Mouse (Mus musculus): ENCODE data around the gene Tent5c.
"Not testable (repeated sequence)": the region's sequence is repeated elsewhere in the genome, so short reads cannot be mapped to it uniquely, and the experiment has no call there.

The Tent5c gene

DNA sequence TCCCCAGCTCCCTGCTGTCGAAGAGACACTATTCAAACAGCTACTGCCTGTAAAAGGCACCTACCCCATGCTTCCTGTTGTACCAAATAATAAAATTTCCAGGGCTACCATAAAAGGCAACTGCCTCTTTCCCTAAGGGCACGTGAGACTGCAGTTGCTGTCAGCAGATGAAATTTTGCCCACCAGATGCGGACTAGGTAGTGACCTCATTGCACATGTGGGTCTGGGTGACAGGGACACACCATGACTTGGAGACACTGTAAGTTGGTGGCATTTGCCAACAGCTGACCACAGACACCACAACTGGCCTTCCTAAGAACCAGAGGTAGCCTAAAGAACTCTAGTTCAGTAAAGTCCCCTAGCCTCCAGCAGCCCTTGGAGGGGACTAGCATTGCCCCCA is 50.0 kb downstream of the Tent5c start:
- no peak for DNase-seq (ENCODE audit: low spot score)

DNA sequence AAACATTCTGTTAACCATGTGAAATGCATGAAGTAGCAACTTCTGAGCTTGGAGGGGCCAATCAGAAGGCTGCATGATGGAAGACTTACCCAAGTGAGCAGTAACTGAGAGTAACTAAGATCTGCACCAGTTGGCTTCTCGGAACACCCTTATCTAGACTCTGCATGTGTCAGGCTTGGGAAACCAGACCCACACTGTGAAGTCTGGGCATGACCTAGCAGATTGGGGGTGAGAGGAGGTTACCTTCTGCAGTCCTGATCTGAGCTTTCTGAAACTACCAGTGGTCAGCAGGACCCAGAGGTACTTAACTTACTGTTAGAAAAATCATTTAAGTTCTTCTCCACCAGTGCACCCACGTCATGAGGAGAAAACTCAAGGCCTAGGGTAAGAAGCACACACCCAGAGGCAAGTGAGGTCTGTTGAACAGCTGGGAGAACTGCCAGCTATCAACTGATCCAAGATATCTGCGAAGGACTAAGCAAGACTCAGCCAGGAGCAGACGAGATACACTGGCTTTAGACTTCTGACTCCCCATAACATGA is 50.6 kb downstream of the Tent5c start:
- DNase-seq (ENCODE audit: low spot score), result no peak

DNA sequence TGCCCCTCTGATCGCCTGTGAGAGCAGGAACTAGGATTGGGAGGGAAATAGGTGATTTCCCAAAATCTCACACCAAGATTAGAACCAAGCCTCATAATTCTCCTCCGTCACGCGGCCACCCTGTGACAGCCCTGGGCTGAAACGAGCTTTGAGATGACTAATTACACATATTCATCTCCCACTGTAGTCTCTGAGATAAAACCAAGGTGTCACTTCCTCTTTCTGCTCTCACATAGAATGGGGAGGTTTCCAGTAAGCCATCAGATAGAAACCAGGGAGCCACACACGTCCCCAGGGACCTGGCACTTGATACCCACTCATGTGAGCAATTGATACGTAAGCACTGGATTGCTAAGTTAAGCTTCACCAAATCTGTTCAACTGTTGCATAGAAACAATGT is 52.4 kb downstream of the Tent5c start:
- no peak for DNase-seq (ENCODE audit: low spot score)

DNA sequence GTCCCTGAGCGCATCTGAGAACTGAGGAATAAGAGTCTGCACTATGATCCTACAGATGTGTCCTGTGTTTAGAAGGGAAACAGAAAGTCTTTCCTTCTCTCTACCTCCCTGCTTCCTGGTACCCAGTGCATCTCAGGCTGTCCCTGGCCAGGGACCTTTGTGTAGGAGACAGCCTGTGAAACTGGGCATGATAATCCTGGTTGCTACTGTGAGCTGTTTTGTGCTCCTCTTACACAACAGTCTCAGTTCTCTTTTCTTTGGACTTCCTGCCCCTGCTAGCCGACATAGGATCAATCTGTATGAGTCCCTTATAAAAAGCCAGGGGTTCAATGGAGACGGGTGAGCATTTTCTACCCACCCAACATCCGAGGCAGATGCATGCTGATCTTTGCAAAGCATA is 57.4 kb downstream of the Tent5c start:
- DNase-seq (ENCODE audit: low spot score), result no peak

DNA sequence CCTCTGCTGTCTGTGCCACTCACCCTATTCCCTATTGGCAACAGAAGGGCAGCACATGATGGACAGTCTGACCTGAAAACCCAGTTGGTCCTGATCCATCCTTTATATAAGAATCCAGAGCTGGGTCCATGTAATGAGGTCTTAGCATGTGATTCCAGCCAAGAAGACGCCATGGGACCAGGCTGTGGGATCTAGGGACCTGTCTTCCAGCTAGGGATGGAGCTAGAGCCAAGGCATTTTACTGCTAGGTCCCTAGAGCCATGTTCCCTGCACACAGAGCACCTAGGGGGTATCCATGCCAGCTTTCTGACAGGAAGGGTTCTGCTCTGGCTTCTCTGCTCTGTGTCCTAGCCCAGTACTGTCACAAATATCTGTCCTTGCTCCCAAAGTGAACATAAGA is 58.4 kb downstream of the Tent5c start:
- no peak for DNase-seq (ENCODE audit: low spot score)

DNA sequence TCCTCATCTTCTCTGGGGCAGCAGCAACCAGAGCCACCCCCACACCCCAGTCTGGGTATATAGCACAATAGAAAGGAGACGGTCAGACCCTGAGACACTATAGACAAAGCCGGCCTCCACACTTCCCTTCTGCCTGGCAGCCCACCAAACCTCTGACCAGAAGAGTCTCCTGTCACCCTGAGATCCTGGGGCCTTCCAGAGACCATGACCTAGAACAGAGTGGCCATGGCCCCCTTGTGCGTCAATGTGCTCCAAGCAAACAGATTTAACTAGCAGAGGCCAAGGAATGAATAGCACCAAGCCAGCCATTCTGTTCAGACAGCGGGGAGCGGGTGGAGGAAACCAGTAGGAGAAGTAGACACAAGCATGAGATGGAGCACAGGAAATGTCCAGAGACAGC is 59.0 kb downstream of the Tent5c start:
- peak; percentile 73 for DNase-seq (ENCODE audit: low spot score)

DNA sequence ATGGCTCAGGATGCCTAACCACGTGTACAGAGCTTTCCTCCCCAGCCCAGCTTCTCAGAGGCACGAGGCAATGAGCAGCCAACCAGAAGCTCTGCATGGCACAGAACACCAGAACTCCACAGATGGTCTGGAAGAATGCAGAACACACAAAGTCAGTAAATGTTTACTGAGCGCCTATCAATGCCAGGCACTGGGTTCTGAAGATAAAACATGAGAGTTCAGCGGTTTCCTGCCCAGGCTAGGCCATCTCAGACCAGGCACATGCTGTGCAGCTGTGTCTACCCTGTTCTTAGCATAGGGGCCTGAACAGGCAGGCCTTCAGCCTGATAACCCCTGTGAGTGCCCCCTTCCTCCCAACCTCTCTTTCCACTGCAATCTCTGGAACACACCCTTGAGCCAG is 59.5 kb downstream of the Tent5c start:
- no peak for DNase-seq (ENCODE audit: low spot score)

DNA sequence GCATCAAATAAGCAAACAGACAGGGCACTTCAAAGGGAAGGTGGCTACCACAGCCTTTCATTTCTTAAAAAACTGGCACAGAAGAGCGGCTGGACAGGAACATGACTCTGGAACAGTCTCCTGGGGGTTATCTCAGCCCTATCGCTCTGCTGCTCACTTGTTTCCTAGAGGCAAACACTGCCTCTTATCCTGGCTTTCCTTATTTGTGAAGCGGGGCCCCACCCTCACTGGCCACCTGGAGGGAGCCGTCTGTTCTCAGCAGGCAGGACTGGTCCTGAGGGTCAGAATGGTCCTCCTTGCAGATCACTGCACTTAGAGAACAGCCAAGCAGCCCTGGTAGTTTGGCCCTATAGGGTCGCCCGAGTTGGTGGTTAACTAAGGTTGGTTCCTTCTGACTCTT is 61.6 kb downstream of the Tent5c start:
- no peak for DNase-seq (ENCODE audit: low spot score)

DNA sequence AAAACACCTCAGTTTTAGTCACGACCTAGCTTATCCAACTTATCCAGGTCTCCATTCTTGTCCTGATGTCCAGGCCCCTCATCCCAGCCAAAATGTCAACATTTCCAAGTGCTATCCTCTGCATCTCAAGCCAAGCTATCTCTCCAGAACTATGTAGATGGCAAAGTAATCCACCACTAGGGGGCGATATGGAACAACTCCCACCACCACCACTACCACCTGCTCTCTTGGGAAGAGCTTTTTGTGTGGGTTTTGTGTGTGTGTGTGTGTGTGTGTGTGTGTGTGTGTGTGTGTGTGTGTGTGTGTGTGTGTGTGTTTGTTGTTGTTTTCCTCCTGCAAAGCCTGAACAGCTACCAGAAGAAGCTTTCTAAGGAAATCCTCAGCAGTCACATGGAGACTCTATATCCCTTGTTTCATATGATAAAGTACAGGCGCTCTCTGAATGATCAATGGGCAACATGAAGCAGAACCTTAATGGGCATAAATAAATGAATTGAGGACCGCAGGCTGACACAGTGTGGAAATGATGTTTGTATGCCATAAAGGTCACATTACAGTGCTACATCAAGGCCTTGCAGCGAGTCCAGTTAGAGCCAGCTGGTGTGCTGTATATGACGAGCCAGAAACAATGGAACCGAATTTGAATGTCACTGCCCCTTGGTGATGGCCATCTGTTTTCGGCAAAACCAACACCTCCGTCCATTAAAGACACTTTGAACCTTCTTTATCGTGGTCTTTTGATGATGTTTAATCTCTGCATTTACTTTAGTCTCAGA is 66.5 kb downstream of the Tent5c start:
- peak; percentile 67 for DNase-seq (ENCODE audit: low spot score)

DNA sequence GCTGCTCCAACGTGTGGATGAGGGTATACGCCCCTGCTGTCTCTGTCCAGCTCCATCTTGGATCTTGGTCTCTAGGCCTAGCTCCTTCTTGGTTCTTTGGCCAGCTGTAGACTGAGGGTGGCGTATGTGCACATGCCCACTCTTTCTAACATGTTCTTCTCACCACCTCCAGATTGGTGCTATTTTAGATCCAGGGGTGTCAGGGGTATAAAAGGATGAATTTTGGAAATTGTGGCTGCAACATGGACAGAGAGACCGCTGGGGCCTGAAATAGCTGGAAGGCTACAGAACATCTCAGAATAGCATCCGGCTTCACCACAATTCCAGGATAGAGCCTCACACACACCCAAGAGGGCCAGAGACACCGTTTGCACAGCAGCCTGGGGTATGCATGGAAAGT is 67.8 kb downstream of the Tent5c start:
- DNase-seq (ENCODE audit: low spot score), result no peak

DNA sequence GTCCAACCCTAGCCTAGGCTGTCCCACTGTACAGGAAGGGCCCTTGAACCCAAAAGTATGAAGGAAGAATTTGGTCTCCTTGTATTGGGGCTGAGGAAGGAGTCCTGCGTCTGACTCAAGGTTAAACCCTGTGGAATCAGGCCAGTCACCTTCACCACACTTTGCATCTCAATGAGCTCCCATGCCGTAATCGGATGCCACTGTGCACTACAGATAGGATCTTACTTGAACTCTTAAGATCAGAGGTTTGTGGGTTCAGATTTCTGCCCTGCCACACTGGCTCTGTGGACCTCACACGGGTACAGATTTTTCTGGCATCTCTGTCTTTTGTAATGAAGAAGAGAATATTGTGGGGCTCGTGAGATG is 68.5 kb downstream of the Tent5c start:
- no peak for DNase-seq (ENCODE audit: low spot score)

DNA sequence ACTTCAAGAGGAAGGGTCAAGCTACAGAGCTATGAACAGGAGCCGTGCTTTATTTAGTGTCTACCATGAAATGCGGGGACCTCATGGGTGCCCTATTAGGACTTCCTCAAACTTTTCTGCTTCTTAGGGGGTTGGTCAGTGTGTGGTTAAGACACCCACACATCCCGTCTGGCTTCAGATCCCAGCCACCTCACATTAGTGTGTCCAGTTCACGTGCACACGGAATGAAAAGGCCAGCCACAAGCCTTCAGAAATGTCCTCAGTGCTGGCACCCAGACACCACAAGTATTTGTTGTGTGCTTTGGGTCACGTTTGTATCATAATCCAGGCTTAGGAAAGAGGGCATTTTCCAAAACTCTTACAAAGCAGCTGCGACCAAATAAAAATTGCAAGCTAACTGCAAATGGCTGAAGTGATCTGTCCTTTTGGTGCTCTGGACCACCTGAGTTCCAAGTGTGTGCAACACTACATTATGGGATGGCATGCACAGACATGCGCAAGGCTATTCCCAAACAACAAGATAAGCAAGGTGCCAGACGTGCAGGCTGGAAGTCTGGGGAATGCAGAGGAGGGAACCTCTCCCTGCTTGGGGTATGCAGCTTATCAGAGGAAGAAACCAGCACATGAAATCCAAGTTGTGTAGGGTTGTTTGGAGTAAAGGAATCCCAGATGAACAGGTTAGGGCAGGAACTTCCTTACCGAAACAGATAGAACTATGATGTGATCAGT is 69.0 kb downstream of the Tent5c start:
- DNase-seq (ENCODE audit: low spot score), result no peak

DNA sequence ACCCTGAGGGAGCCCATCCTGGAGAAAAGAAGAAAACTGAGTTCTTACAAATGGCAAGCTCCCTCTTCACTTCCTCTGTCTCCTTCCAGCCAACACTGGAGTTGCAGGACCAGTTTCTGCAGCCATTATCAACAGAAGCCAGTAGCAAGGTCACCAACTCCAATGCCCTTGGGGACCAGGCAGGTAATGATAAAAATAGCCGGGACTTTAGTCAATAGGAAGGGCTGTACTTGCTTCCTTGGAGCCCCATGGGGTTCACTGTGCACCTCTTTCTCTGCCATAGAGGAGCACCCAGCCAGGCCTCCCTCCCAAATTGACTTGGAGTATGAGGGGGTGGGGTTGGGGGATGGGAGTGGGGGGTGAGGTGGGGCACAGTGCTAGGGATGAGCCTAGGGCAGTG is 70.7 kb downstream of the Tent5c start:
- no peak for DNase-seq (ENCODE audit: low spot score)

DNA sequence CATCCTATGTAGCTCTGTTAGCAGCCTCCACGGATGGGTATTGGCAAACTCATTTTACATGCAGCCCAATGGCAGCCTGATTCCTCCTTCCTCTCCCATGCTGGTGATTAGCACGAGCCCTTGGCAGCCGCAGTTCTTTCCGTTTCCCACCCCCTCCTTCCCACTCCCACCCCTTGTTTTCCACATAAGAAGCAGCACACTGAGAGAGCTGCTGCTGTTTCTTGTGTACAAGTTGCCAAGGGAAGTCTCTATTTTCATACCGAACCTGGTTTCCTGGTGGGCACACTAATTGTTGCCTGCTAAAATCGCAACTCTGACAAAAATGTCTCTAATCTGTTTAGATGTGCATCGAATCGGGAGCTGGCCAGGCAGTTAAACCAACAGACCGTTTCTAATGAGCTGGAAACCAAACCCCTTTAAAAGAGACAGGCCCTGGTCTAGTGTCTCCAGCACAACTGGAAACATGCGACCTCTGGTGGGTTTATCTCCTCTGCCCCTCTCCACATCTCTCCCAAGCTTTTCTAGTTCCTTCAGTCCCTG is 71.3 kb downstream of the Tent5c start:
- no peak for DNase-seq (ENCODE audit: low spot score)

DNA sequence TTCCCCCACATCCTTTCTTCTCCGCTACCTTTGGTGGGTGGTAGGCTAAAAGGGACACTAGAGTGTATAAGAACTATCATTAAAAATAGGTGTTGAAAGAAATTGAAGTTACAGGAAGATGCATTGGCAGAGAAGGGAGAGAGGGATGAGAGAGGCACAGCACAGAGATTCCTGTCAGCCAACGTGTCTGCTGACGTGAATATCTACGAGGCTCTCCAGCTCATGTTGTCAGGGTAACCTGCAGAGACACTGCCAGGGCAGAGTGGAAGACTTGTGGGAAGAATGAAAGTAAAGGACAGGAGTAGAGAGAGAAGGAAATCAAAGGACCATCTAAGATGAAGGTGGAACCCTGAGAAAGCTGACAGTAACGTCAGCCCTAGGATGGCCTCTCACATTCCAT is 73.5 kb downstream of the Tent5c start:
- DNase-seq (ENCODE audit: low spot score), result no peak

DNA sequence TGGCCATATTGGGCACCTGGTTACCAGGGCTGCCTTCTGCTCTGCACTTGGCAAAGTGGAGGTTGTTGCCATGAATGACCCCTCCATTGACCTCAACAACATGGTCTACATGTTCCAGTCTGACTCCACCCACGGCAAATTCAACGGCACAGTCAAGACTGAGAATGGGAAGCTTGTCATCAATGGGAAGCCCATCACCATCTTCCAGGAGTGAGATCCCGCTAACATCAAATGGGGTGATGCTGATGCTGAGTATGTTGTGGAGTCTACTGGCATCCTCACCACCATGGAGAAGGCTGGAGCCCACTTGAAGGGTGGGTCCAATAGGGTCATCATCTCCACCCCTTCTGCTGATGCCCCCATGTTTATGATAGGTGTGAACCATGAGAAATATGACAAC is 75.5 kb downstream of the Tent5c start:
- DNase-seq (ENCODE audit: low spot score), result not testable (repeated sequence)

DNA sequence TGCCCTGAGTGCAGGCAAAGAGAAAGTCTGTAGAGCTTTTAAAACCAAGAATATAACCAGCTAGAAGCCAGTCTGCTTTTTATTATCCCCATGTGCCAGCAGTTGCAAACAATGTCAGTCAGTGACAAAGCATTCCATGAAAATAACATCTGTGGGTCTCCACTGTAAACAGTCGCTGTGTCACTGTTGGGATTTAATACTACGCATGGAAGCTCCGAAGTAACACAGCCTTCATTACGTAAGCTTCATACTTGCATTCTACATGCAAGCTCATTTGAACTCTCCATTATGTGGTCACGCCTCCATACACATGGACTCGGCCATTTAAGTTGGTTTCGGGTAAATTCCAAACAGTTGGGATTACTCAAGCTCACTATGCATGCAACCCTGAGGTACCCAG is 77.2 kb downstream of the Tent5c start:
- DNase-seq (ENCODE audit: low spot score), result no peak

DNA sequence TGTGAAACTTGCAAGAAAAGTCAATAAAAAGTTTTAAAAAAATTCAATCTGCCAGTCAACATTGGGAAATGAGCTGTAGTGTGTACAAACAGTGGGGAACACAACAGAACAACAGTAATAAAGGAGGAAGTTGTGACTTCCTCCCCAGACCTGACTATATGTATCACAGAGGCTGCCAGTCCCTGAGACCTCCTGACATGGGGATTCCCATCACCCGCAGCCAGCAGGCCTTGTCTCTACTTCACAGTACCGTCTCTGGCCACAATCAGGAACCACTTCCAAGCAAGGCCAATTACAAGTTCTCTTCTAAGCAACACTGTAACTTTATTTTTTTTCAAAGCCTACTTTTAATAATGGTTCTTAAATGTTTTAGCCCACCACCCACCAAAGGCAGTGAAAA is 79.8 kb downstream of the Tent5c start:
- DNase-seq (ENCODE audit: low spot score), result no peak

DNA sequence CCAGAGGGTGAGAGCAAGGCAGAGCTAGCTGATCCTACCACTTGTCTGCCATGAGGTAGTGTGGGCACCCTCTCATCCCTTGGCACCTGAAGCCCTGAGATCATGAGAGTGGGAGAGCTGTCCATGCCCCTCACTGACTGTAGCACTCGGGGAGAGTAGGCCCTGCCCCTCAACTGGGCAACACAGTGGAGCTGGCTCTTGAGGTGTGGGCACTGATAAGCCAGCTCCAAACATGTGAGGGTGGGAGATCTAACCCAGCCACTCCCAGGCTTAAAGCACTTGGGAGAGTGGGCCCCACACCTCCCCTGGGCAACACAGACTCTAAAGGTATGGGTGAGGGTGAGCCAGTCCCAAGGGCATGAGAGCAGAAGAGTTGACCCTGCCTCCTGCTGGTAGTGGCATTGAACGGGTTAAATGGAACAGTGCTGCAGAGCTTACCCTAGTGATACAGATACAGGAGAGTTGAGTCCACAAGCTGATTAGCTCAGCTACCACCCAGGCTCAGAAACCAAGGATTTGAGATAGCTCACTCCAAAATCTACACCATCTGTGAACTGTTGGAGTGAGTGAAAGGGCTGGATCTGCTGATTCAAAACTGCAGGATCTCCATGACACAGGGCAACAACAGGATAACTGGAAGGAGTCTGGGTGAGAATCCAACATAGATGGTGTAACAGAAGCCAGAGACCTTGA is 80.6 kb downstream of the Tent5c start:
- DNase-seq (ENCODE audit: low spot score), result no peak

DNA sequence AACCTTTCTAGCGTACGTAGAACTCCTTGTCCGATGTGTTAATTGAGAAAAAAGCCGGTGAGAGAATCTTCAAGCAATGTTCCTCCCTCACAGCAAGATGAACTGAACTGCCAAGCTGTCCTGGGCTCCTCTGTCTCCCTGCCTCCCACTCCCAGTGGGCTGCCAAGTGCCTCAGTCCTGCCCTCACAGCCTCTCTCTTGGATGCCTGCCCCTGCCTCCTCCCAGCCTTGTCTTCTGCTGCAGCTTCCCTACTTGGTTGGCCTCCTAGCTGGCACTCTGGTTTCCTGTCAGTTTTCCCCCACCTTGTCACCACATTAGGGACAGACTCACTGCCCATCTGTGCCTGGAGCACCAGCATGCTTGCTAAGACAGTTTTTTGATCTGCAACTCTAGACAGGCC is 86.5 kb downstream of the Tent5c start:
- peak; percentile 66 for DNase-seq (ENCODE audit: low spot score)

Data from testis, postnatal 10 days (tissue).